Mouse (Mus musculus): ENCODE measurements at regions not wholly inside any gene's neighbourhood (a gene's known extent, or its start where the extent isn't known, plus 50 kb on each side); places are given as distances from the start of the nearest gene placed in this dataset.

DNA sequence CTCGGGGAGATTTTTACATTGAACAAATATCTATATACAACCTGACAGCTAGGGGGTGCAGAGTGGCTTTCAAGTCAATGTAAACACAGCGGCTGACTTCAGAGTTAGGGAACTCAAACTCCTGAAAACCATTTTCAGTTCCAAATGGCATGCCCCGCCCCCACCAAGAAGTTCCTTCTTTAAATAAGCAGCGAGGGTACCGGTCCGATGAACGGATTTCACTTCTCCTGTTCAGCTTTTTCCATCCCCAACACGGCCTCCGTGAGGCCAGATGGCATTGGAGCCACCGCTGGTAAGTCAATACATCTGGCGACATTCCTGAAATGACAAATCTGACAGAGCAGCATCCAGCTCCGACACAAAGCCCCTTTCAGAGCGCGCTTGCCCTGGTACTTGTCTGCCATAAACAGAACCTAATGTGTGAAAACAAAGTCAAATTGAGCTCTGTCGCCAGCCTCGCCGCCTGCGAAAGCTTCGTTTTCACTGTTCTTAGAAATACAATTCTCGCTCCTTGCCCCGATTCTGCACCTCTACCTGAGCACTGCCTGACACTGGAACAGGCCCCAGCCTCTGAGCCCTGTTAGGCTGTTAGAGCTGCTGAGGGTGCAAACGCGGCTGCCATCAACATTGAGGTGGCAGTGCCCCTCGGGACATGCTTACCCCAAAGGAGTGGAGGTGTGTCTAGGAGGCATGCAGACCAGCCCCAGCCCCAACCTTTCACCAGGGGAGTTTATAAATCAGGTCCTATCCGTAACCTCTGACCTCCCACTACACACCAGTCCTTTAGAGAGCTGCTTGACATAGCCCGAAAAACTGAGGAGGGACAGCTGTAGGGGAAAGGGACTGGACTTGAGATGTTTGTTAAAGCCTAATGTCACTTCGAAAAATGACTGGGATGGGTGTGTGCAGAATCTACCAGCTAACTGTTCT is 446.0 kb downstream of the Ate1 start:
- no peak for DNase-seq (ENCODE audit: low read depth)

DNA sequence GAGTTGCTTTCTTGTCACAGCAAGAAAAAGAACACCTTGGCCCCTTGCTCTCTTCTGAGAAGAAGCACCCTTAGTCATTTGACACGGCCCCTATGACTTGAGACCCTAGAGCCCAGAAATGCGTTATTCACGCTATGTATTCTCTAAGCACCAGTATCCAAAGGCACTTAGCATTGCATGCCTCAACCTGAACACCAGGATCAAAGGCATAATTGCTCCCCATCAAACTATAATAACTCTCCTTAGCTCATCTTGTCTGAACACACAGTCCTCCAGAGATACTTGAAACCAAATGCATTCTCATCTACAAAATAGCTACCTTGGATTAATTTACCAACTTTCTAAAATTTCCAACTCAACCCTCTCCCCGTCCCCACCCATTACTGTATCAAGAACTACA is 437.5 kb downstream of the Ate1 start:
- no peak for DNase-seq (ENCODE audit: low read depth)

DNA sequence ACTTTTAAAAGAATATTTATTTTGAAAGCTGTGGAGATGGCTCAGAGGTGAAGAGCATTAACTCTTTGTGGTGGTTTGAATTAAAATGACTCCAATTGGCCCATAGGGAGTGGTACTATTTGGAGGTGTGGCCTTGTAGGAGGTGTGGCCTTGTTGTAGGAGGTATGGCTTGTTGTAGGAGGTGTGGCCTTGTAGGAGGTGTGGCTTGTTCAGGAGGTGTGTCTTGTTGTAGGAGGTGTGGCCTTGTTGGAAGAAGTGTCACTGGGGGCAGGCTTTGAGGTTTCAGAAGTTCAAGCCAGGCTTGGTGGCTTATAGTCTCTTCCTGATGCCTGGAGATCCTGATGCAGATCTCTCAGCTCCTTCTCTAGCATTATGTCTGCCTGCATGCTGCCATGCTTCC is 434.5 kb downstream of the Ate1 start:
- no peak for DNase-seq (ENCODE audit: low read depth)

DNA sequence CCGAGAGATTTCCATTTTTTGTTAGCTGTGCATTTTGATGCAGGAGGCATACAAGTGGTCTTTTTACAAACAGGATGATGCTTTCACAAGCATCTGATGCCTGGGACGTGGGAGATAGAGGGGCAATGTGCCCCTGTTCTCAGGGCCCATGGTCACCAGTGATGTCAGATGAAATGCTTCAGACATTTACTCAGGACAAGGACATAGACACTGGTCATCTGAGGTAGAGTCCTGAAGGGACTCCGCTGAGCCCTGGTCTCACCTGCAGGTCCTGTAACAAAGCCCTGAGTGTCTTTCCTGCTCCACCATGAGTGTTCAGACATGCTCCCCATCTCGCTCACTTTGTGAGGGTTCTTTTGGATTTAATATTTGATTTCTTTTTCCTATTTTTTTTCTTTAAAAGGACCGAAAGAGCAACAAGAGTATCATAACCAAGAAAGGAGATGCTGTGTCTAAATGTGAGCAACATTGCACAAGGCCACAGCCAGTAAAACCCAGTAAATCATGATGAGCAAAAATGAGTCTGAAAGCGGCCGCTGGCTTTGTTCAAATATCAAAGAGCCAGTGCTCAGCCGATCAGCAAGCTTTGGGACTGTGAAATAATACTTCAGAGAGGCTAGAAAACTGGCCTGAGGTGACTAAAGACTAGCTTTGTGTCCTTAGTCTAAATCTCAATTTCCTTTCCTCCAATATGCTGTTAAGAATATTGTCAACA is 430.1 kb downstream of the Ate1 start:
- DNase-seq (ENCODE audit: low read depth) = no peak

DNA sequence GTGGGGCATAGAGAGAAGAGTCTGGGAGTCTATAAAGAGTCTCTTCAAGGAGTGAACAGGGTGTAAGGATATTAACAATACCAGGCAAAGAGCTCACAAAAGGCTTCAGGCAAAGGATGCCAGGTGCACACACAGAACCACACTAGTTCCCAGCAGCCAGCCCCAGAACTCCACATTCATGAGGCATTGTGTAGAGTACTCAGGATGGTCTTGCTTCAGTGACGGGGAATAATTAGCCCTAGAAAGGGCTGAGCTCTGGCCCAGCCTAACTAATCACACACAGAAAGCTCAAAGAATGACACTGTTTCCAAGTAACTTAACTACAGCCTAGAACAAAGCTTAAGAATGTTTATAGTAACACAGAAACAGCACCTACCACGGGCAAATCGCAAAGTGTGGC is 428.2 kb downstream of the Ate1 start:
- no peak for DNase-seq (ENCODE audit: low read depth)

DNA sequence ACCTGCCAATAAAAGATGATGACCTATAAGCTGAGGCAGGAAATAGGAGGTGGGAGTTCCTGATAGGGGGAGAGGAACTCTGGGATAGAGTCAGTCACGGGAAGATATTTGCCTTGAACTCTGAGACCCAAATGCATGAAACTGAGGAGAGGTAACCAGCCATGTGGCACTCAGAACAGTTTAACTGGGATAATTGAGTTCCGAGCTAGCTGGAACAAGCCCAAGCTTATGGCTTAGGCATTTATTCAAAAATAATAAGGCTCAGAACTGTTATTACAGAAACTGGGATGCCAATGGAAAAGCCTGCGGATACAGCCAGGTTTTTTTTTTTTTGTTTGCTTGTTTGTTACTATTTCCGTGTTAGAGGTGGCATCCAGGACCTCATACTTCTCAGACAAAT is 425.0 kb downstream of the Ate1 start:
- no peak for DNase-seq (ENCODE audit: low read depth)

DNA sequence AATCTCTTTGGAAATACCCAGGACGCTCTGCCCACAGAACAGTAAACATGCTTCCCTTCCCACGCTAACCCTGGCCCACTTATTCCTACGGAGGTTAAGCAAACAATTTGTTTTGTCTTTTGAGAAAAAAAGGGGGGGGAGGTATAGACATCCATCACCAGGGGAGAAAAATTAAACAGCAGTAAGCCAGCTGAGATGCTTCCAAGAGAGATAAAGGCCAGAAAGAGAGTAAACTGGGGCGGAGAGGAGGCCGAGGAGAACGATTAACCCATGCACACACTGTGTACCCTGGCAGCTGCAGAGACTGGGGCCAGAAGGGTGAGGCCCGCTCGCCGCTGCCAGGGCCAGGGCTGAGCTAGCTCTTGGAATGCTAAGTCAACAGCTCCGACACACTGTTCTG is 421.6 kb downstream of the Ate1 start:
- no peak for DNase-seq (ENCODE audit: low read depth)

DNA sequence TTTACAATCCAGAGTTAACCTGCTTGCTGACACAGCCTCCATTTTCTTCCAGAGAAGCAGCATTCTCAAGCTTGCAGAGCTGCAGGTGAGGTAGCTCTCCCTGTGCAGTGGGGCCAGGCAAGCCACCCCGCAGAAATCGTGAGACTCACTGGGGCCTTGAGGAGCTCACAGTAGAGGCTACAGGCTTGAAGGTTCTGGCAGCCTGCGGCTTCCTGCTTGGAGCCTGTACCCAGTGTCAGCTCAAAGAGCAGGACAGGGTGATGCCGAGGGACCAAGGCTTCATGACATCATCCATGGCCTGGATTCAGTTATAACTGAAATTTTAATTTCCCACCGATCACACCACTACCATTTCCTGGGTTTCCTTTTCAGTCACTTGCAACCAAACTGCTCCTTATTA is 417.5 kb downstream of the Ate1 start:
- no peak for DNase-seq (ENCODE audit: low read depth)

DNA sequence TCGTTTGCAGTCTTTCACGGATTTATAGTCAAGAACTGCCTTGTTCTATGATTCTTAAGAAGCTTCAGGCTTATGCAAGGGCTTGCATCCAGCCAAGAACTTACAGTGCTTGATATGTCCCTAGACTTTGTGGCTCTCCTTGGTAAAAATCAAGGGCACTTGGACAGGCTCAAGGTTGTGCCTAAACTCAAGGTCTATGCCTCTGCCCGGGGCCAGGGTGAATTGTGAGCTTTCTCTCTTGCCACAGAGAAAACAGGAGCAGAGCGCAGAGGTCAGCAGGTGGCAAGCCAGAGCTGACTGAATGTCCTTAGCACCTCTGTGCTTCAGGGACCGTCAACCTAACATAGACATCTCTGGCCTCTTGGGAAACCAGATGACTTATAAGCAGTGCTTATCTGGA is 413.2 kb downstream of the Ate1 start:
- DNase-seq (ENCODE audit: low read depth) = no peak

DNA sequence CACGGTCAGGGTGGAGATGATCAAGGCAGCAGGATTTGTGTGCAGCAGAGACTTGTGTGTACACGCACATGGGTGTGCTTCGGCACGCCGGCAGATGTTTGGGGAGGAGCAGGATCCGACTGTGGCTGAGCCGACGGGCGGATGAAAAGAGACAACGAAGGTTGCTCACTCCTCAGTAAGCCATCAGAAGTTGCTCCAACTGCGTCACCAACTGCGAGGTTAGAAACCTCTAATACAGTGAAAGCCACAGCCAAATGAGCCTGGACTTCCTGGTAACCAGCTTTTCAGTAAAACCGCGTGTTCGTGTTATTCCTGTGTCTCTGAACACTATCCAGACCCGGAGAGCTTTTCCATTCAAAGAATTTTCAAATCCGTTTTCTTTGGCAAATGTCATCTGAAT is 411.8 kb downstream of the Ate1 start:
- no peak for DNase-seq (ENCODE audit: low read depth)
